Mouse (Mus musculus): ENCODE measurements around the gene Rad54l. TPM values are rescaled to one million over a fixed set of nuclear protein-coding genes. Genes with fewer than 3 reads are reported as not detected.
A peak's percentile ranks its signal among the peaks of the same experiment; 100 is the strongest.

Rad54l gene
- 1 to 10 TPM in 1 of 2 experiments, under 1 TPM in 1; 0.81 to 1.5 TPM for total RNA-seq (2021)
- long read RNA-seq, experiment 1, partial matches to known transcripts, result 0 of 1 reads
- long read RNA-seq, experiment 1, other reads (novel, unspliced or antisense), result 1 of 1 reads
- long read RNA-seq, experiment 2, result 0 reads

DNA sequence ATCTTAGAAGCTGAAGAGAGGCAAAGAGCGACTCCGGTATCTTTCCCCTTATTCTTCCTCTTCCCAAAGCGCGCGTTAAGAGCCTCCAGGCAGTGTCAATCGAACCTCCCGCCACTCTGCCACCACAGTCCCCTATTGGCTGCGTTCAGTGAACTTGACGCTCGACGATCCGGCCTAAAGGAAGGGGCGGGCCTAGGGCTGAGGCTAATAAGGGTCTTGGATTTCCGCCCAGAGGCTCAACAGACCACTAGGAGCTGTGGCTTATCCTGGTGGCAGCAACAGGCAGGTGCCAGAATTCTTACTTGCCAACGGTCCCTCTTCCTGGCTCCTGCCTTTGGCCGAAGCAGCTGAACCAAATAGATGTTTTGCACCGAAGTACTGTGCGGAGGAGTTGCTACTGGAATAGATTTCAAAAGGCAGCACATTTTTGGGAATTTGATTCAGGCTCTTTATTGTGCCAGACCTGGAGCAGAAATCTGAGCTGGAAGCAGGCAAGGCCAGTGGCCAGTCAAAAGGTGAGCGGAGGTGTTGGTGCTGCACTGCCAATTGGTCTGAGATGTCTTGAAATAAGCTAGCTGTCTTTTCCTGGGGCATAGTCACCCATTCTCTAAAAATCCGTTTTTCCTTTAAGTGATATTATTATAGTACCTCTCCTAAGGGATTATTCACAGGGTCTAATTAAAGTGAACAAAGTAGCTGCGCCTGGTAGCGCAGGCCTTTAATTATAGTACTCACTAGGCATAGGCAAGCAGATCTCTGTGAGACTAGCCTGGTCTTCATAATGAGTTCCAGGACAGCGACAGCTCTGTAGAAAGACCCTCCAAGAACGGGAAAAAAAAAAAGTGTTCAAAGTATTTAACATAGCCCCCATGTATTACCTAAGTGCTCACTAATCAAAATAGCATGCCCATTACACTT, at the start of gene Rad54l, which contains the start of gene Pomgnt1:
Rad54l (minus strand) TSS at position 89 of the 918 bp plus-strand sequence.
Pomgnt1 (plus strand) TSS at position 239 of the 918 bp plus-strand sequence.
- intact Hi-C loops (cut with DNase I), result no loop called here

GRCm38 (mm10) chr4:116173072-116173471, 49.6 kb upstream of the Rad54l start, which contains the start of the genes 1700042G07Rik and Gm49337:
TSS of gene 1700042G07Rik (plus strand) at chr4:116173372.
TSS of gene Gm49337 (plus strand) at chr4:116173384.
- no peak for DNase-seq
- intact Hi-C loops (cut with DNase I), result no loop called here

More for the DNA sequence above, at the start of gene Rad54l, which contains the start of gene Pomgnt1:
- peak; percentile 80 to 84 for DNase-seq

GRCm38 (mm10) chr4:116169353-116169672, 45.8 kb upstream of the Rad54l start:
- no peak for DNase-seq
- intact Hi-C loops (cut with DNase I), result loop anchor here (10.0 kb wide), 1 partner anchor 275 kb away; no protein-coding TSS in a partner anchor

DNA sequence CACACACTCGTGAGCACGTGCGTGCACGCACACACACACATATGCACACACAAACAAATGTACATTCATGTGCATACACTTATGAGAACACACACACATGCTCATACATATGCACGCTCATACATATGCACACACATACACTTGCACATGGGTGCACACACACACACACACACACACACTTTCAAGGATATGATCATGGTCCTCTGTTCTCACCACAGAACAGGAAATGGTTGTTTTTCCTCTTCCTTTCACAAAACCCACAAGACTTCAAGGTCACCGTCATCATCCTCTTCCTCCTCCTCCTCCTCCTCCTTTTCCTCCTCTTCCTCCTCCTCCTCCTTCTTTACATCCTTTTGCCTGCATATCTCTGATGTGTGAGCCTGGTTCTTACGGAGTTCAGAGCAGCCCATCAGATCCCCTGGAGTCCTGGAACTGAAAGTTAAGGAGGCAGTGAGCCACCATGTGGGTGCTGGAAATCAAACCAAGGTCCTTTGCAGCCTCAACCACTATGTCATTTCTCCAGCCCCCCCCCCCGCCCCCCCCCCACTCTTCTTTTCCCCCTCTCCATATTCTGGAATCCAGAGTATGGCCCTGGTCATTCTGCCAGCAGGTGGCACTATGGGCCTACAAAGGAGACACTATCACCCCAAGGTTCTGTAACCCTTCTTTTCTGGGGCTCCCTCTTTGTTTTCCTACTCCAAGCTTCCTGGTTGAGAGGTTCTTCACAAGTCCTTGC, 45.3 kb upstream of the Rad54l start:
- intact Hi-C loops (cut with DNase I), result loop anchor here (10.0 kb wide), 1 partner anchor 276 kb away; no protein-coding TSS in a partner anchor
- peak; percentile 78 to 89 for DNase-seq

- DNase-seq, result no peak
- intact Hi-C loops (cut with DNase I), result loop anchor here (2.0 to 10.0 kb wide), 2 partner anchors 115 to 277 kb away; no protein-coding TSS in a partner anchor
These were observed 43.9 kb upstream of the Rad54l start, which contains the start of gene Tspan1 for GRCm38 (mm10) chr4:116167404-116167803. TSS of gene Tspan1 (minus strand) at chr4:116167601.

- intact Hi-C loops (cut with DNase I), result loop anchor here (2.0 to 10.0 kb wide), 2 partner anchors 117 to 279 kb away; no protein-coding TSS in a partner anchor
- no peak for DNase-seq
These were observed 42.4 kb upstream of the Rad54l start for GRCm38 (mm10) chr4:116165708-116166407.

DNA sequence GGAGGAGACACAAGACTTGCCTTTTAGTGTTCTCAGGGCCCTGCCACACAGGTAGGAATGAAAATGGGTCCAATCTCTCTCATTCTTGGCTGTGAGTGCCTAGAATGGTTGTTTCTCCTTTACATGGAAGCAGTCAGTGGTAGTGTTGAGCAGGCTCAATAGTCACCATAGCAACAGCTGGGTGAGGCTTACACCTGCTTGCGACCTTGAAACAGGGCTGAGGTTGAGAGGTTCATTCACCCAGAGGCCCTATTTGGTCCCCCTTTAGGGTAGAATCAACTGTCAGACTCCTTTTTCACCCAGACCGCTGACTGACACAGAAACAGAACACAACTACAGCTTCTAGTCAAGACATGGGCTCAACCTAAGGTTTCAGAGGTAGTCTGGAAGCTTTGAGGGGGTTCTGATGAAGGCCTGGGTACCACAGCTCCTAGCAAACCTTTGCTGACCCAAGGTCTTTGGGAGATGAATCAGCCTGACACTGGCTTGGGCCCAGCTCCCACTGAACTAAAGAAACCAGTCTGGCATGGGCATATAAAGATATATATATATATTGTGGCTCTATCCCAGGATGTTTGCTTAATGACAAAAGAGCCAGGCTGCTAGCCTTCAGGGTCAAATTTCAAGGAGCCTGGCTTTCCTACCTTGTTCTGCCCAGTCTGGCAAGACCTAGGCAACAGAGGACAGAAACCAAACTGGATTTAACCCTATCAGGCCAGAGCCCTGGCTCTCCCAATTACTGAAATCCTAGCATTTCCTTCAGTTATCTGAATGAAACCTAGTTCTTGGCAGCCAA, 41.5 kb upstream of the Rad54l start:
- intact Hi-C loops (cut with DNase I), result loop anchor here (10.0 kb wide), 1 partner anchor 280 kb away; no protein-coding TSS in a partner anchor
- DNase-seq, result no peak

GRCm38 (mm10) chr4:116162142-116162541, 38.7 kb upstream of the Rad54l start:
- no peak for DNase-seq

GRCm38 (mm10) chr4:116160769-116161168, 37.3 kb upstream of the Rad54l start:
- intact Hi-C loops (cut with DNase I), result loop anchor here (10.0 kb wide), 1 partner anchor 284 kb away; no protein-coding TSS in a partner anchor

More at GRCm38 (mm10) chr4:116162142-116162541, 38.7 kb upstream of the Rad54l start:
- intact Hi-C loops (cut with DNase I), result loop anchor here (10.0 kb wide), 1 partner anchor 283 kb away; no protein-coding TSS in a partner anchor

DNA sequence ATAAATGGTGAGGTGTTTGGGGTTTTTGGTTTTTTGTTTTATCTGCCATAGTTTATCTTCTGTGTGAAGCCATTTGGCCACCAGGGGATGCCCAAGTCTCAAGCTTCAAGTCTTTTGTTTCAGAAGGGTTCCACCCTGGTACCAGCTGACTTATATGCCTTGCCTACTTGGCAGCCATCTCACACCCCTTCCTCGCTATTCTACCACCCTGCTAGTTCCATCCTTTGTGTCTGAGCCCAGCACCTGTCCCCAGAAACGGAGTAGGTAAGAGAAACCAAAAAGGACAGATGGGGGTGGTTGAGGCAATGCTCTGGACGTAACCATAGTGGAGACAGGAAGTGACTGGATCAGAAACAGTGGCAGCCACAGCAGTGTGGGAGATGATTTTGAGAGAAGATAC, 36.4 kb upstream of the Rad54l start:
- DNase-seq, result no peak
- intact Hi-C loops (cut with DNase I), result loop anchor here (10.0 kb wide), 1 partner anchor 285 kb away; no protein-coding TSS in a partner anchor

More at GRCm38 (mm10) chr4:116160769-116161168, 37.3 kb upstream of the Rad54l start:
- DNase-seq, result no peak

- intact Hi-C loops (cut with DNase I), result no loop called here
- no peak for DNase-seq
These were observed 34.4 kb upstream of the Rad54l start for GRCm38 (mm10) chr4:116157882-116158281.

GRCm38 (mm10) chr4:116152702-116153101, 29.2 kb upstream of the Rad54l start:
- intact Hi-C loops (cut with DNase I), result no loop called here

DNA sequence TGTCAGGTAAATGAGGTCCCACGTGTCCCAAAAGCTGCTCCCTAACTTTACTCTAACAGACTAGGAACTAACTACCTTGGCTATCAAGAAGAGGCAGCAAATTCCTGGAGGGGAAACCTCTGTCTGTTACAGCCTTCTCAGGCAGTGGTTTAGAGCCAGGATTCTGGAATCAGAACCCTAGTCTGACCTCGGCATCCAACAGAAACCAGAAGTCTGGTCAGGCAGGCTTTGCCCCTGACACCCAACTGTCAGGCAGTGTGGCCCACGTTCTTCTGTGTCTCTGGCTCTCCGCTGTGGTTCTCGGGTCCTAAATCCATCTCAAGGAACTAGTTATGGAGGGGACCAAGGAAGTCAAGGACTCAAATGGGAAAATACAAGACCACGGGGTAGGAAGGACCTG, 27.7 kb upstream of the Rad54l start, which contains the start of gene Lurap1:
Lurap1 (minus strand) TSS at position 101 of the 400 bp plus-strand sequence.
- intact Hi-C loops (cut with DNase I), result no loop called here
- DNase-seq, result no peak

More at GRCm38 (mm10) chr4:116152702-116153101, 29.2 kb upstream of the Rad54l start:
- DNase-seq, result no peak

GRCm38 (mm10) chr4:116150862-116151221, 27.4 kb upstream of the Rad54l start:
- no peak for DNase-seq
- intact Hi-C loops (cut with DNase I), result no loop called here

DNA sequence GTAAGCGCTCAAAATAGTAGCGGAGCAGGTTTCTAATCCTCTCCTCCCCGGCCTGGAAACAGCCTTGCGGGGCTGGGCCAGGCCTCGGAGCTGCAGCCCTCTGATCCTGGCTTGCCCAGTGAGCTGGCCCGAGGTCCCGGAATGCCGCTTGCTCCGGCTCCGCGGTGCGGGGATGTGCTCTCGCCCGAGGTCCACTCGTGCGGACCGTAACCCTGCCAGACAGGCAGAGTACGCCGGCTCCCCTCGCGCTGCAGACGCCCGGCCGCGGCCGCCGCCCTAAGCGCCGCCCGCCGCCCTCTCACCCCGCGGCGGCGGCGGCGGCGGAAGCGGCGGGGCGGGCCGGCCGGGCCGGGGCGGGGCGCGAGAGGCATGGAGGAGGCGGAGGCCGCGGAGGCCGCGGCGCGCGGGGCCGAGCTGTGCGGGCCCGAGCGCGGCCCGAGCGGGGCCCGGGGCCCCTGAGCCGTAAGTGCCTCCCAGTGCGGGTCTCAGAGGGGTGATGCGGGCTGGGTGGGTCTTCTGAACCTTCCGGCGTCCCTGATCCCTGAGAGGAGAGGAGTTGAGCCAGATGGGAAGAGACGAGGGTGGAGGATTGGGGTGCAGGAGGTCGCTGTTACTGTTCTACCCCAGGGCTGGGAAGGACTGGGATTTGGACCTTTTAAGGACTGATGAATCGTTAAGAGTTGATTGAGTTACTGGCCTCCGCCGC, 26.8 kb upstream of the Rad54l start:
- peak; percentile 79 to 87 for DNase-seq
- intact Hi-C loops (cut with DNase I), result no loop called here

DNA sequence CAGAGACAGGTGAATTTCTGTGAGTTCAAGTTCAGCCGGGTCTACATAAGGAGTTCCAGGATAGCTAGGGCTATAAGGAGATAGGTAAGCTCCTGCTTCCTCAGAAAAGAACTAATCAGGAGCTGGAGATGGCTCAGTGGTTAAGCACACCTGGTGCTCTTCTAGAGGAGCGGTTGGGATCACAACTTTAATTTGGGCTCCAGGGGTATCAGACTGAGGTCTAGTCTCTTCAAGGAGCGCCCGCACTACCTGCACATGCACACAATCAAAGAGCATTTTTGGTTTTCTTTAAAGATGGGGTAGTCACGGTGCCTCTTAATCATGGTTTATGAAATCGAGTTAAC, 26.3 kb upstream of the Rad54l start:
- no peak for DNase-seq
- intact Hi-C loops (cut with DNase I), result no loop called here

- intact Hi-C loops (cut with DNase I), result no loop called here
- DNase-seq, result peak; percentile 77 to 79
These were observed 20.6 kb upstream of the Rad54l start for GRCm38 (mm10) chr4:116143891-116144717.

Data from heart, postnatal 14 days (tissue).